Mouse (Mus musculus): ENCODE data around the gene Tmem240. TPM values are rescaled to one million over a fixed set of nuclear protein-coding genes. Genes with fewer than 3 reads are reported as not detected.

Gene Tmem240
- polyA plus RNA-seq, 1 experiment from 2014 or later = 3.4 TPM

DNA sequence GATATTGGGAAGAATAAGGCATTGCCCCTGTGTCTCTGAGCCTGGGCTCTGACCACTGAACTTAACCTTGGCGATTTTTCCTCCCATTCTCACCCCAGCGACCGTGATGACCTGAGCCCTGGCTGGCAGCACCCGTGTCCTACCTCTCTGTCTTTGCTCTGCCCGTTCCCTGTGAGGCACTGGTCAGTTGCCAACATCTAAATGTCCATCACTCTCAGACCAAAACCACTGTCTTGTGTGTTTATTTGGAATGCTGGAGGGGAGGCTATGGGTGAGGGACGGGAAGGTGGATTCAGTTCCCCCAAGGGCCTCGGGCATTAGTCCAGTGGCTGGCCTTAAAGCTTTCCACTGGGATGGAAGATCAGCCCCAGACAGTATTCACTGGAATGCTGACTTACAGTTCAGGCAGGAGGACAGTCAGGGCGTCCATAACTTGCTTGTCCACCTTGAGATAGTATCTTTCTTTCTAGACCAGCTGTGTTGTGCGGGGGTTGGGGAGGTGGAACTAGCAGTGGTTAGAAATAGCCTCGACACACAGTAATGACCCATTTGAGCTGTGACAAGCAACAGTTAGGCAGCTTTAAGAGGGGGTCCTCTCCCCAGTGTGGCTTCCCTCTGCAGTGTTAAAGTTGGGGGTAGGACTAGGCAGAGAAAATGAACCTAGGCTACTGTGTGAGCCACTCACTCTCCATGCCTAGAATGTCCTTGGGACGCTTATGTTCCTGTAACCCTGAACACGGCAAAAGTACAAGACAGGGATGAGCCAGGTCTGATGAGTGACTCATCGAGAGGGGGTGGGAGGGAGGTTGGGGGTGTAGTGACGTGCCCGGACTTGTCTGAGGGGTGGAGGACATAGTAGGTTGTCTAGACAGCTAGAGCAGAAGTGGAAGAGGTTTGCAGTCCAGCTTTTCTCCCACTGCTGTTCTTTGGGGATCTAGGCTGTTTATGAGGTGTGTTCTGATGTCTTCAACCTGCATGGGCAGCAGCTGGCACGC is 38.0 kb upstream of the Tmem240 start:
- H3K4me3 ChIP-seq (ENCODE audit: low read depth, low read length) = no peak overlapping the region
- H3K4me1 ChIP-seq (ENCODE audit: control insufficient read depth, insufficient read depth, low read length) = peaks cover 12% of the 10 kb centered on the region
- DNase-seq (ENCODE audit: low spot score) (no peak), ATAC-seq (no peak)
- H3K27me3 ChIP-seq (replicated peaks; ENCODE audit: control insufficient read depth, insufficient read depth, low read length) = peaks cover 9% of the 10 kb centered on the region
- WGBS = 79% methylated on average over 16 of the region's 16 CpGs
- no peaks in the 10 kb centered on the region for H3K36me3 ChIP-seq (ENCODE audit: control insufficient read depth, insufficient read depth, low read length)
- H3K4me2 ChIP-seq (ENCODE audit: low read length) = peak overlapping the region; percentile 80; the same call in 1 of the 2 replicates
- no peaks in the 10 kb centered on the region for H3K9me3 ChIP-seq (replicated peaks; ENCODE audit: control insufficient read depth, low read length)
- no peak overlapping the region for H3K27ac ChIP-seq (ENCODE audit: low read depth, low read length)
- H3K9ac ChIP-seq (ENCODE audit: low read length) = no peak overlapping the region; the same call in 1 of the 2 replicates

DNA sequence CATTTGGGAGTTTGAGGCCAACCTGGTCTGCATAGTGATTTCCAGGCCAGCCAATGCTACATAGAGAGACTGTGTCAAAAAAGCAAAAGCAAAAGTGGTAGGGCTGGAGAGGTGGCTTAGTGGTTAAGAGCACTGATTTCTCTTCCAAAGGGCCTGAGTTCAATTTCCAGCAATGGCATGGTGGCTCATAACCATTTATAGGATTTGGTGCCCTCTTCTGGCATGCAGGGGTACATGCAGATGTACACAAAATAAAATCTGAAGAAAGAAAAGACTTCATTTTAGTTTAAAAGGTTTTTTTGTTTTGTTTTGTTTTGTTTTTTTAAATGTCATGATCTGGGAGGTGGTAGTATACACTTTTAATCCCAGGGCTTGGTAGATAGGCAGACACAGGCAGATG is 34.2 kb upstream of the Tmem240 start:
- H3K36me3 ChIP-seq (ENCODE audit: control insufficient read depth, insufficient read depth, low read length) = no peaks in the 10 kb centered on the region
- H3K9me3 ChIP-seq (replicated peaks; ENCODE audit: control insufficient read depth, low read length) = no peaks in the 10 kb centered on the region
- H3K4me3 ChIP-seq (ENCODE audit: low read depth, low read length) = no peak overlapping the region
- H3K4me2 ChIP-seq (ENCODE audit: low read length) = no peak overlapping the region
- DNase-seq (ENCODE audit: low spot score) (peak; percentile 59), ATAC-seq (no peak)
- no peak overlapping the region for H3K27ac ChIP-seq (ENCODE audit: low read depth, low read length)
- peaks cover 8% of the 10 kb centered on the region for H3K4me1 ChIP-seq (ENCODE audit: control insufficient read depth, insufficient read depth, low read length)
- no peak overlapping the region for H3K9ac ChIP-seq (ENCODE audit: low read length)
- H3K27me3 ChIP-seq (replicated peaks; ENCODE audit: control insufficient read depth, insufficient read depth, low read length) = peaks cover 6% of the 10 kb centered on the region

DNA sequence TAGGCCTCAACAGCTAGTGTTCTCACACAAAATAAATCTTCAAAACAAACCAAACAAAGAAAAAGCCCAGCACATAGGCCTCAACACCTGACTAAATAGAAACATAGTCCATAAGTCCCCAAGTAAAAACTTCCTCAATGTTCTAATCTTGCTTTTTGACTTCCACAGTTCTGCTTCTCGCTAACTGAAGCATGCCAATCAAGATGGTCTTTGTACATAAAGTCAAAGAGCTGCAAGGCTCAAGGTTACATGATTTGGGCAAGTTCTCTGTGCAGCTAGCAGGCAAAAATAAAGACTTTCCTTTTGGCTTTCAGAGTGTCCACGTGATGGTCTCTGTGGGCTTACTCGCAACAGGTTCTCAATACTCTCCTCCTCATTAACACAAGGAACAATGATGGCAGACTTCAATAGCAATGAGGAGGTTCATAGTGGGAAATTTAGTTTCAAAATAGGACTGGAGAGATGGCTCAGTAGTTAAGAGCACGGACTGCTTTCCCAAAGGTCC is 31.1 kb upstream of the Tmem240 start:
- ATAC-seq = no peak
- Histone ChIP-seq H3K36me3 (ENCODE audit: control insufficient read depth, insufficient read depth, low read length) (no peaks in the 10 kb centered on the region), H3K27ac (ENCODE audit: low read depth, low read length) (no peak overlapping the region), H3K9ac (ENCODE audit: low read length) (no peak overlapping the region), H3K4me2 (ENCODE audit: low read length) (no peak overlapping the region), H3K27me3 (replicated peaks; ENCODE audit: control insufficient read depth, insufficient read depth, low read length) (no peaks in the 10 kb centered on the region), H3K4me1 (ENCODE audit: control insufficient read depth, insufficient read depth, low read length) (peaks cover 10% of the 10 kb centered on the region), H3K4me3 (ENCODE audit: low read depth, low read length) (no peak overlapping the region), H3K9me3 (replicated peaks; ENCODE audit: control insufficient read depth, low read length) (no peaks in the 10 kb centered on the region)
- 91% methylated on average over 4 of the region's 4 CpGs for WGBS
- no peak for DNase-seq (ENCODE audit: low spot score)

DNA sequence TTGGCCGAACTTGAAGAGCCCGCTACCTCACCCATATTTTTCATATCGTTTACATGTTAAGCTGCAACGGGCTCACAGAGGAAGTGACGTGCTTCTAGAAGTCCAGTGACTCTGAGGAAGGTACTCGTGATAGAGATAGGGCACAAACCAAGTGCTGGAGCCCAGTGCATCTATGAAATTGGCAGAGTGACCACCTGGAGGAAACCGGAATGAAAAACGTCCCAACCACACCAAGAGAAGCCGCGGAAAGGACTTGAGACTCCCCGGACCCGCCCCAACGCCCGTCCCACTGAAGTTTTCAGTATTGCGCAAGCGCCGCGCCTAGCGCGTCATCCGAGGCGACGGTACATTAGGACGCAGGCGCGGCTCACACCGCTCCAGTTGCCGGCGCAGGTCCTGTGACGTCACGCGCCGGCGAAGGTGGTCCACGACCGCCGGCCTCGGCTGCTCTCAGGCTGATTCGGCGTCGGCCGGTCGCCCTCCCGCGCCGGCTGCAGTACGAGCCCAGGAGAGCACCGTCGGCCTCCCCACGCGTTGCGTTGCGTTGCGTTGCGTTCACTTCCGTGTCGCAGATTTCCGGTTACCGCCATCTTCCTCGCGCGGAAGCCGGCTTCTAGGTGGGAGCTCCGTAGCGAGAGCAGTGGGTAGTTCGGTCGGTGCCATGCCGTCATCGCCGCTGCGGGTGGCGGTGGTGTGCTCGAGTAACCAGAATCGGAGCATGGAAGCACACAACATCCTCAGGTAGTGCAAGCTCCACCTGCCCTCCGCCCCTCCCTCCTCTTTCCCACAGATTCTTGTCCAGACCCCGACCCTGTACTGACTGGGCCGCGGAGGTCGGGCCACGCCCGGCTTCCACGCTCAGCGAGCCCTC is 29.6 kb upstream of the Tmem240 start, which contains the start of gene Ssu72:
Gene Ssu72 (plus strand): TSS at position 80 of the 871 bp plus-strand sequence.
- H3K4me2 ChIP-seq (ENCODE audit: low read length) = peak within 1 kb of the TSS; percentile 71
- no peaks in the 10 kb centered on the region for H3K9me3 ChIP-seq (replicated peaks; ENCODE audit: control insufficient read depth, low read length)
- ATAC-seq (peak; percentile 96), DNase-seq (ENCODE audit: low spot score) (peak; percentile 98)
- under 1% methylated on average over 75 of the region's 83 CpGs for WGBS
- H3K9ac ChIP-seq (ENCODE audit: low read length) = peak within 1 kb of the TSS; percentile 91
- H3K27me3 ChIP-seq (replicated peaks; ENCODE audit: control insufficient read depth, insufficient read depth, low read length) = no peaks in the 10 kb centered on the region
- H3K27ac ChIP-seq (ENCODE audit: low read depth, low read length) = peak within 1 kb of the TSS; percentile 92
- peaks cover 10% of the 10 kb centered on the region for H3K4me1 ChIP-seq (ENCODE audit: control insufficient read depth, insufficient read depth, low read length)
- peak within 1 kb of the TSS; percentile 94 for H3K4me3 ChIP-seq (ENCODE audit: low read depth, low read length)
- no peaks in the 10 kb centered on the region for H3K36me3 ChIP-seq (ENCODE audit: control insufficient read depth, insufficient read depth, low read length)

DNA sequence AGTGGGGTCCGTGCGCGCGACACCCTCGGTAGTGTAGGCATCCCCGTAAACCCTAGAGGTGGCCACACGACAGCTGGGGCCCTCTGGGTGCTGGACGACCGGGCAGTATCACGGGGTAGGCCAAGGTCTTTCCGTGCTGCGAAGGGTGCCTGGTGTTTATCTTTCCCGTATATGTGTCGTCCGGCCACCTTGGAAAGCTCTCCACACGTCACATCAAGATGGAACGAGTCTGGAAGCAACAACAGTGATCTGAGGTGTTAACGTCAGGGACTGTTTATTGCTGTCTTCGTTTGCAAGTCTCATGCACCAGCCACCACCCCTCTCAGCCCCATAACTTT is 29.0 kb upstream of the Tmem240 start:
- WGBS = under 1% methylated on average over 19 of the region's 19 CpGs
- no peaks in the 10 kb centered on the region for H3K27me3 ChIP-seq (replicated peaks; ENCODE audit: control insufficient read depth, insufficient read depth, low read length)
- ATAC-seq = no peak

DNA sequence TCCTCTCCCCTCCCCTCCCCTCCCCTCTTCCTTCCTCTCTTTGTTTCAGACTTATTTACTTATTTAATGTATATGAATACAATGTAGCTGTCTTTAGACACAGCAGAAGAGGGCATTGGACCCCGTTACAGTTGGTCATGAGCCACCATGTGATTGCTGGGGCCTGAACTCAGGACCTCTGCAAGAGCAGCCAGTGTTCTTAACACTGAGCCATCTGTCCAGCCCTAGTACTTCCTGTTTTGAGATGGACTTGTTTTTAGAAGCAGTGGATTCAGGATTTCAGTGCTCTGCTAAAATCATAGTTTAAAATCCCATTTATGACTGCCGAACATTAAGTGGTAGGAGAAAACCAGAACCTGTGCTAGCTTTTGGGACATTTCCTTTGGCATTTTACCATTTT is 26.0 kb upstream of the Tmem240 start:
- Histone ChIP-seq H3K9ac (ENCODE audit: low read length) (no peak overlapping the region), H3K27me3 (replicated peaks; ENCODE audit: control insufficient read depth, insufficient read depth, low read length) (no peaks in the 10 kb centered on the region), H3K27ac (ENCODE audit: low read depth, low read length) (no peak overlapping the region), H3K9me3 (replicated peaks; ENCODE audit: control insufficient read depth, low read length) (no peaks in the 10 kb centered on the region), H3K4me3 (ENCODE audit: low read depth, low read length) (no peak overlapping the region), H3K4me2 (ENCODE audit: low read length) (no peak overlapping the region), H3K36me3 (ENCODE audit: control insufficient read depth, insufficient read depth, low read length) (no peaks in the 10 kb centered on the region), H3K4me1 (ENCODE audit: control insufficient read depth, insufficient read depth, low read length) (peaks cover 10% of the 10 kb centered on the region)
- 79% methylated on average over 2 of the region's 2 CpGs for WGBS
- no peak for ATAC-seq
- no peak for DNase-seq (ENCODE audit: low spot score)

More for the DNA sequence above, 29.0 kb upstream of the Tmem240 start:
- H3K4me1 ChIP-seq (ENCODE audit: control insufficient read depth, insufficient read depth, low read length) = peaks cover 10% of the 10 kb centered on the region
- H3K4me2 ChIP-seq (ENCODE audit: low read length) = peak overlapping the region; percentile 71
- no peaks in the 10 kb centered on the region for H3K36me3 ChIP-seq (ENCODE audit: control insufficient read depth, insufficient read depth, low read length)
- peak overlapping the region; percentile 94 for H3K4me3 ChIP-seq (ENCODE audit: low read depth, low read length)
- peak overlapping the region; percentile 92 for H3K27ac ChIP-seq (ENCODE audit: low read depth, low read length)
- H3K9me3 ChIP-seq (replicated peaks; ENCODE audit: control insufficient read depth, low read length) = no peaks in the 10 kb centered on the region
- DNase-seq (ENCODE audit: low spot score) = no peak
- H3K9ac ChIP-seq (ENCODE audit: low read length) = peak overlapping the region; percentile 91

DNA sequence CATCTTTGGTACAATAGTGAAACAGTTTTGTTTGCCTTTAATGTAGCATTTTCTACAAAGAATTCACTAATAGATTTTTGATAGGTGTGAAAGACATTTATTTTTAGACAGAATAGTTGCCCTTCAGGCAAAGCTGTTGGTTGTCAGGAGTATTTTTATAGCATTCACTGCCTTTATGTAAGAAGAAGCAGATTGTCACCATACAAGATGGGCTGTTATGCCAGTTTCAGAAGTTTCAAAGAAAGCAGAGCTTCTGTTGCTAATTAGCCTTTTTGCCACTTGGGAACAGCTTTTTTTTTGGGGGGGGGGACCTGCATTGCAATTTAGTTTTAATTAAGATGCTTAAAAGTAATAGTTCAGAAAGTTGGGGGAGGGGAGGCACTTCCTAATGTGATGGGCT is 25.6 kb upstream of the Tmem240 start:
- H3K9me3 ChIP-seq (replicated peaks; ENCODE audit: control insufficient read depth, low read length) = no peaks in the 10 kb centered on the region
- no peak overlapping the region for H3K4me3 ChIP-seq (ENCODE audit: low read depth, low read length)
- no peak for DNase-seq (ENCODE audit: low spot score)
- no peak overlapping the region for H3K9ac ChIP-seq (ENCODE audit: low read length)
- no peak overlapping the region for H3K4me2 ChIP-seq (ENCODE audit: low read length)
- H3K27me3 ChIP-seq (replicated peaks; ENCODE audit: control insufficient read depth, insufficient read depth, low read length) = no peaks in the 10 kb centered on the region
- ATAC-seq = no peak
- no peaks in the 10 kb centered on the region for H3K36me3 ChIP-seq (ENCODE audit: control insufficient read depth, insufficient read depth, low read length)
- H3K4me1 ChIP-seq (ENCODE audit: control insufficient read depth, insufficient read depth, low read length) = peaks cover 10% of the 10 kb centered on the region
- H3K27ac ChIP-seq (ENCODE audit: low read depth, low read length) = no peak overlapping the region

DNA sequence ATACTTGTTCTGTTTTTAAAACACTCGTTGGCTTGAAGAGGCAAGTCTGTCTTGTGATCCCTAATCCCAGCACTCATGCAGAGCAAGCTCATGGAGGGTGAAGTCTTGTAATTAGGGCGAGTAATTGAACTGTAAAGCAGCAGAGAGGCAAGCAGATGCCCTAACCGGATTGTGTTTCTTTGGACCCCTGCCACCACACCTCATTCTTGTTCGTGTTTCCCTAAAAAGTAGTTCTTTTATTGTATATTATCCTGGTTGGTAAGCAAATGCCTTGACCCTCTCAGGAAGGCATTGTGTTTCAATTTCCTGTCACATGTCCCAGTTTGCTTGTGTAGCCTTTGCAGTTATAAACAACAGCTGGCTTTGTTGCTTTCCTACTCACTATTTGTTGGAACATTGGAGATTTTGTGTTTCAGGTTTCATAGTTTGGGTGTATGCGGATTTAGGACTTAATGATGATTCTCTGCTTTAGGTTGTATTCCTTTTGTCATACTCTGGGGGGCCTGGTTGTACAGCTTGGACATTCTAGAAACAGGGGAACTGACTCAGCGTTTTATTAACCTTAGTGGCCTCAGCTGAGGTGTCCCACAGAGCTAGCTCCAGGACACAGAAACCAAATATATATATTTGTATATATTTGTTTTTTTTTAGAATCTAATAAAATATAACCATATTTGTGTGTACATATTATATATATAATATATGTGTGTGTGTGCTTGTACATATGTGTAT is 23.9 kb upstream of the Tmem240 start:
- DNase-seq (ENCODE audit: low spot score) (no peak), ATAC-seq (no peak)
- H3K27ac ChIP-seq (ENCODE audit: low read depth, low read length) = no peak overlapping the region
- no peak overlapping the region for H3K4me3 ChIP-seq (ENCODE audit: low read depth, low read length)
- H3K36me3 ChIP-seq (ENCODE audit: control insufficient read depth, insufficient read depth, low read length) = peaks cover 8% of the 10 kb centered on the region
- H3K4me2 ChIP-seq (ENCODE audit: low read length) = no peak overlapping the region
- H3K9me3 ChIP-seq (replicated peaks; ENCODE audit: control insufficient read depth, low read length) = no peaks in the 10 kb centered on the region
- WGBS = 40% methylated on average over 6 of the region's 6 CpGs
- H3K4me1 ChIP-seq (ENCODE audit: control insufficient read depth, insufficient read depth, low read length) = peaks cover 6% of the 10 kb centered on the region
- H3K9ac ChIP-seq (ENCODE audit: low read length) = peak overlapping the region; percentile 8; the same call in 1 of the 2 replicates
- no peaks in the 10 kb centered on the region for H3K27me3 ChIP-seq (replicated peaks; ENCODE audit: control insufficient read depth, insufficient read depth, low read length)

All from forebrain, embryonic 14.5 days (tissue).